5 mouse cellular contexts compared by ENCODE assay signal in the genomic region with DNA sequence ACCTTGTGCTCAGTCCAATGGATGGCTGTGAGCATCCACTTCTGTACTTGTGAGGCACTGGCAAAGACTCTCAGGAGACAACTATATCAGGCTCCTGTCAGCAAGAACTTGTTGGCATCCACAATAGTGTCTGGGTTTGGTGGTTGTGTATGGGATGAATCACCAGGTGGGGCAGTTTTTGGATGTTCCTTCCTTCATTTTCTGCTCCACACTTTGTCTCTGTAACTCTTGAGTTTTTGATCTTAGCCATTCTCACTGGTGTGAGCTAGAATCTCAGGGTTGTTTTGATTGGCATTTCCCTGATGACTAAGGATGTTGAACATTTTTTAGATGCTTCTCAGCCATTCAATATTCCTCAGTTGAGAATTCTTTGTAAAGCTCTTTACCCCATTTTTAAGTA. TPM values are rescaled to one million over a fixed set of nuclear protein-coding genes. Genes with fewer than 3 reads are reported as not detected.
DNase-seq lines count a peak whose midpoint lies in the region; ATAC-seq and TF ChIP-seq lines count a peak whose summit lies in the region.
"Not testable (repeated sequence)": the region's sequence is repeated elsewhere in the genome, so short reads cannot be mapped to it uniquely, and the experiment has no call there.

No protein-coding gene starts in this region.

- H3K4me1 ChIP-seq in embryonic fibroblast, embryonic 13.5 days (ENCODE audit: control insufficient read depth, insufficient read depth, low read length) = not testable (repeated sequence)
- H3K4me1 ChIP-seq in forebrain, embryonic 12.5 days = peaks cover 10% of the 10 kb centered on the region

- not testable (repeated sequence) for TF ChIP-seq CTCF in embryonic fibroblast, embryonic 13.5 days (IDR thresholded peaks at IDR 0.05; ENCODE audit: borderline replicate concordance, insufficient read depth, low read length)

- DNase-seq in 3134 (ENCODE audit: extremely low read depth, insufficient read length, low spot score) (peak; percentile 66), 416B (ENCODE audit: low read depth) (peak; percentile 28), NIH3T3 (ENCODE audit: low read depth) (peak; percentile 65)

- H3K9me3 ChIP-seq in forebrain, embryonic 12.5 days = not testable (repeated sequence)

- H3K36me3 ChIP-seq in forebrain, embryonic 12.5 days (replicated peaks) = peaks cover 41% of the 10 kb centered on the region

- not testable (repeated sequence) for H3K27me3 ChIP-seq in forebrain, embryonic 12.5 days

- not testable (repeated sequence) for H3K4me3 ChIP-seq in embryonic fibroblast, embryonic 13.5 days (ENCODE audit: insufficient read depth, low read length); forebrain, embryonic 12.5 days (replicated peaks)

- peak; percentile 44; the same call in 1 of the 2 replicates for TF ChIP-seq POLR2A in embryonic fibroblast, embryonic 13.5 days (IDR thresholded peaks at IDR 0.05; ENCODE audit: low read depth, low read length)

- H3K9ac ChIP-seq in forebrain, embryonic 12.5 days = not testable (repeated sequence)

- H3K4me2 ChIP-seq in forebrain, embryonic 12.5 days = not testable (repeated sequence)

- H3K27ac ChIP-seq in embryonic fibroblast, embryonic 13.5 days (ENCODE audit: insufficient read depth, low read length) = not testable (repeated sequence)
- H3K27ac ChIP-seq in forebrain, embryonic 12.5 days = 0 out of 2 replicates have a peak overlapping the region, but pooled peaks have one; percentile 13

- not testable (repeated sequence) for ATAC-seq in forebrain, embryonic 12.5 days (ENCODE audit: low FRiP score)

RNA-seq across cellular contexts. Expression of gene Vim, which starts 10.0 kb away (rescaled TPM):
- polyA plus RNA-seq in embryonic fibroblast, embryonic 13.5 days (2011; ENCODE audit: insufficient read length, low read depth, missing spikeins) = 3,430 and 4,672 TPM in 2 replicates
- 1,088 and 1,103 TPM in 2 replicates for polyA plus RNA-seq in forebrain, embryonic 12.5 days (2016; fragmentation: Nextera tagmentation; extraction: Ambion mirVana)

RNA-seq across cellular contexts. Expression of gene Trdmt1, which starts 39.3 kb away (rescaled TPM):
- 7.9 and 14.3 TPM in 2 replicates for polyA plus RNA-seq in embryonic fibroblast, embryonic 13.5 days (2011; ENCODE audit: insufficient read length, low read depth, missing spikeins)
- polyA plus RNA-seq in forebrain, embryonic 12.5 days (2016; fragmentation: Nextera tagmentation; extraction: Ambion mirVana) = 6.6 and 7.8 TPM in 2 replicates
